Mouse (Mus musculus) heart, postnatal 25 days (tissue): ENCODE data around the gene Tmprss12. TPM values are rescaled to one million over a fixed set of nuclear protein-coding genes. Genes with fewer than 3 reads are reported as not detected.
"Not testable (repeated sequence)": the region's sequence is repeated elsewhere in the genome, so short reads cannot be mapped to it uniquely, and the experiment has no call there.

Source experiments
- DNase-seq: peaks from one replicate; pipeline ENCODE4 v3.0.0; 2022; ENCODE audit warnings: low spot score
- intact Hi-C: fragments of 180-260 bp; cut with DNase I; formaldehyde crosslinking; loops from one replicate; pipeline ENCODE4 v1.15.1; 2025
- total RNA-seq, 2 experiments: library from RNA; stranded (reverse); gene quantifications; 2 replicates each; pipeline ENCODE4 v1.2.3; 2021

Gene Tmprss12
- not detected for total RNA-seq

DNA sequence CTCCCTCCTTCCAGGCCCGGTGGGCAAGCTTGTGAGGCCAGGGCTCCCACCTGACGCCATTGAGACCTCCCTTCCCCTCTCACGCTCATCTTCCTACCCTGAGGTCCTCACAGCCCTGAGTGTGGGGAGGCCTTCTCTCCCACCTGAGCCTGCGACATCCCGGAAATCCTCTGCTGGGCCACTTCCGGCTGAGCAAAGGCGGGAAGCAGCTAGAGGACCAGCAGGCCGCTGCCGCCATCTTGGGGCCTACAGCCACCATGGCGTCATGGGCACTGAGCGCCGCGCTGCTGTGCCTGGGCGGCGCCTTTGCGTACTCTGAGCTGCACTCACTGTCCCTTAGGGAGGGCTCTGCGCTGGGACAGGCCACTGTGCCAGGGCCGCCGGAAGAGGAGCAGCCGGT, at the start of gene Tmprss12:
Gene Tmprss12, plus strand, starts transcription at position 212 of the 400 bp plus-strand sequence.
- DNase-seq = no peak
- intact Hi-C loops = no loop called here

DNA sequence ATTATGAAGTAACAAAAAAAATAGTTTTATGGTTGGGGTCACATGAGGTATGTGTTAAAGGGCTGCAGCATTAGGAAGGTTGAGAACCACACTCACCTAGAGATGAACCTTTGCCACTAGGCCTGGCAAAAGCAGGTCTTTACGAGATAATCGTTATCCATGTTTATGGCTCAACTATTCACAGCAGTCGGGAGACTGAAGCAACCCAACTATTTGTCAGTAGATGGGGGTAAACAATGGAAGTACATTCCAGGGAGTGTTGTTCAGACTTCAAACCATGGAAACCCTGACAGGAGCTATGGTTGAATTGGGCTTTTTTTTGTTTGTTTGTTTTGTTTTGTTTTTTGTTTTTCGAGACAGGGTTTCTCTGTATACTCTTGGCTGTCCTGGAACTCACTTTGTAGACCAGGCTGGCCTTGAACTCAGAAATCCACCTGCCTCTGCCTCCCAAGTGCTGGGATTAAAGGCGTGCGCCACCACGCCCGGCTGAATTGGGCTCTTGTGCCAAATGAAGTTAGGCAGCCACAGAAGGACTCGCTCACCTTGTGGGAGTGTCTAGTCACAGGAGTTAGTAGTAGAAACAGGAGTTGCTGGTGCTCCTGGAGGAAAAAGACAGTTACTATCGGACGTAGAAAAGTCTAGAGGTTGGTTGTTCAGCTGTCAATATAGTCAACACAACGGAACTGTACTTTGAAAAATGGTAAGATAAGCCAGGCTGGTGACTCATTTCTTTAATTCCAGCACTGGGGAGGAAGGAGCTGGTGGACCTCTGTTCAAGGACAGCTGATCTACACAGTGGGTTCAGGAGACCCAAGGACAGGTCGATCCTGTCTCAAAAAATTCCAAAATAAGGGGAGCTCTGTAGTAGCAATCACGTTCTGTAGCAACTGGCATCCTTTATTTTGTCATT, 48.8 kb upstream of the Tmprss12 start:
- intact Hi-C loops = no loop called here
- no peak for DNase-seq

GRCm38 (mm10) chr15:100235208-100235965, 45.2 kb upstream of the Tmprss12 start:
- intact Hi-C loops = no loop called here
- no peak for DNase-seq

- no peak for DNase-seq
- intact Hi-C loops = no loop called here
Measured at GRCm38 (mm10) chr15:100236952-100237351, 43.7 kb upstream of the Tmprss12 start.

DNA sequence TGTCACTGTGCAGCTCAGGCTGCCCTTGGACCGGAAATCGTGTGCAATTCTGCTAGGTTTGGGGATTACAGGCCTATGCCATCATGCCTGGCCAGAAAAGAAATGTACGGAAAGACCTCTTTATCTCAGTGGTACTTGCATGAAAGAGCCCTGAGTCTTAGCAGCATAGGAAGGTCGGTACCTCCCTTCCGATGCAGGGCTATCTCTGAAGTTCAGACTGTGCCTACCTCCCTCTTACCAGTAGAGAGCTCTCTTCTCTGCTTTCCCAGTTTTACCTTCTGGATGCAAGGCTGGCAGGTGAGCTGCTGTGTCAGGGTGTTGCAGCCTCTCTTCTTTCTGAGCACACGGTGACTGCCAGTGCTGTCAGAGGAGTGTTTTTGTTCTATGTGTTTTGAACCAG, 38.9 kb upstream of the Tmprss12 start:
- no peak for DNase-seq
- intact Hi-C loops = no loop called here

DNA sequence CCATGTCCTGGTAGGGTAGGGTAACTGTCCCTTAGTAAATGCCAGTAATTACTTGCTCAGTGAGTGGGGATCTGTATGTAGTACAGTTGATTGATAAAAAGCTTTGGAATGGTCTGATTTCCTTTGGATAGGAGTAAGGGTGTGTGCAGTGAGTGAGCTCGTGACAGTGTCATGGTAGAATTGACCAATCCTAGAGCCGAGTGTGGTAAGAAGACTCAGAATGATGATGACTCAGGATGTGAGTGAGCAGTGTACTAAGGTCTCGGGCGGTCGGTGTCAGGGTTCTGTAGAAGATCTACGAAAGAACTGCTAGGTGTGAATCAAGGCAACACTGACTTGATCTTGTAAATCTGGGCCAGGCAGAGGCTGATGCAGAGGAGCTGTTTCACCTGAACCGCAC, 34.7 kb upstream of the Tmprss12 start:
- no peak for DNase-seq
- intact Hi-C loops = no loop called here

- intact Hi-C loops = no loop called here
- no peak for DNase-seq
Measured at GRCm38 (mm10) chr15:100247296-100247695, 33.3 kb upstream of the Tmprss12 start.

DNA sequence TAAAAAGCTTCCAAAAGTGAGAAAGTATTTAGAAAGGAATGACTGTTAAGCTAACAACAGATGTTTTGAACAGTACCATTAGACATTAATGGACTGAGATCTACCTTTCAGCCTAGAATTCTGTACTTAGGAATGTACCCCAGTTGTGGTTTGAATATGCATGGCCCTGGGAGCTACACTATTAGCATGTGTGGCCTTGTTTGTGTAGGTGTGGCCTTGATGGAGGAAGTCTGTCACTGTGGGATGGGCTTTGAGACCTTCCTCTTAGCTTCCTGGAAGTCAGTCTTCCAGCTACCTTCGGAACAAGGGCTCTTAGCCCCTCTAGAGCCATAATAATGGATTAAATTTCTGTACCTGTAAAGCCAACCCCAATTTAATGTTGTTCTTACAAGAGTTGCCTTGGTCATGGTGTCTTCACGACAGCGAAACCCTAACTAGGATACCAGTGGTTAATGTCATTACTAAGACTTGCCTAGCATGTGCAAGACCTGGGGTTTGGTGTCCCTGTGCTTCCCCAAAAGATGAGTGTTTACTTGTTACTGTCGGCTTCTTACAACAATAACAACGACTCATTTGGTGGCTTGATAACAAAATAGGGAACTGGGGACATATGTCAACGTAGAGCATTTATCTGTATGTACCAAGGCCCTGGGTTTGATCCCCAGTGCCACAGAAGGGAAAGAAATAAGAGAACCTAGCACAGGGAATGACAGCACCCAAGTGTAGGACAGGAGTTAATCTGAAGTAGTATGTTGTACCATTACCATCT, 31.8 kb upstream of the Tmprss12 start:
- intact Hi-C loops = no loop called here

DNA sequence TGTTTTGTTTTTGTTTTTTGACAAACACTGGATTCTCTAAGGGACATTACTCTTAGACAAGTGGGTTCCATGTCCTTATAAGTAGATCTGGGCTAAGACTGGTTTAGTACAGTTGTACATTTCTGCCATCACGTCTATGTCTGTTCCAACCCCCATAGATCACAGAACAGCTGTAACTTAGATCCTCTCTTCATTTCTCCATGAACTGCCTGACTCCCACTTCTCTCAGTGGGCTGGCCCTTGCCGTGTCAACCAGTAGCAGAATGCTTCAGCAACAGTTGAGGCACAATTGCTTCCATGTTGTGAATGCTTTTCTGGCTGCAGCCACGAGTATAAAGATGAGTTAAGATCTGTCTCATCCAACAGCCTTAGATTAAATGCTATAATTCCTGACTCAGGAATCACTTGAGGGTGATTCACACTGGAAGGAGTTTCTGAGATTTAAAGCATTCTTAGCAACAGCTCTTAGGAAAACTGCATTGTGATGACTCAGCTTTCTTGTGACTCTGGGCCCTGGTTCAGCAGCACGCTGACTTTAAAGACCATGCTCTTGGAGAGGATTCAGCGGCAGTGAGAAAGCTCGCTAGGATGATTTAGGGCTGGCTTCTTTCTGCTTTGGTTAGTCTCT, 29.4 kb upstream of the Tmprss12 start:
- intact Hi-C loops = no loop called here

More for the DNA sequence above, 31.8 kb upstream of the Tmprss12 start:
- DNase-seq = no peak

DNA sequence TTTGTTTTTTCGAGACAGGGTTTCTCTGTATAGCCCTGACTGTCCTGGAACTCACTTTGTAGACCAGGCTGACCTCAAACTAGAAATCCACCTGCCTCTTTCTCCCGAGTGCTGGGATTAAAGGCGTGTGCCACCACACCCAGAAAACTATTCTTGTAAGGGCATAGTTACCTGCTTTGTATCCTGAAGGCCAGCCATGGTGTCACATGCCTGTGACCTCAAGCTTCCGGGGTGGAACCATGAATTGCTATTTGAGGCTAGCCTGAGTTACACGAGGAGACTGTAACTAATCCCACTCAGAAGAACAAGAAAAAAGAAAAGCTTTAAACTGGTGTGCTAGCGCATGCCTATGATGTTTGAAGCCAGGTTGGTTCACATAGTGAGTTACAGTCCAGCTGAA, 24.3 kb upstream of the Tmprss12 start:
- no peak for DNase-seq
- intact Hi-C loops = no loop called here

More for the DNA sequence above, 29.4 kb upstream of the Tmprss12 start:
- DNase-seq = no peak

GRCm38 (mm10) chr15:100257305-100257704, 23.3 kb upstream of the Tmprss12 start:
- intact Hi-C loops = no loop called here
- no peak for DNase-seq

GRCm38 (mm10) chr15:100258646-100259425, 21.8 kb upstream of the Tmprss12 start:
- DNase-seq = no peak
- intact Hi-C loops = no loop called here

GRCm38 (mm10) chr15:100260351-100260750, 20.3 kb upstream of the Tmprss12 start:
- intact Hi-C loops = loop anchor here (5.0 kb wide), 1 partner anchor 197 kb away; no protein-coding TSS in a partner anchor
- not testable (repeated sequence) for DNase-seq

DNA sequence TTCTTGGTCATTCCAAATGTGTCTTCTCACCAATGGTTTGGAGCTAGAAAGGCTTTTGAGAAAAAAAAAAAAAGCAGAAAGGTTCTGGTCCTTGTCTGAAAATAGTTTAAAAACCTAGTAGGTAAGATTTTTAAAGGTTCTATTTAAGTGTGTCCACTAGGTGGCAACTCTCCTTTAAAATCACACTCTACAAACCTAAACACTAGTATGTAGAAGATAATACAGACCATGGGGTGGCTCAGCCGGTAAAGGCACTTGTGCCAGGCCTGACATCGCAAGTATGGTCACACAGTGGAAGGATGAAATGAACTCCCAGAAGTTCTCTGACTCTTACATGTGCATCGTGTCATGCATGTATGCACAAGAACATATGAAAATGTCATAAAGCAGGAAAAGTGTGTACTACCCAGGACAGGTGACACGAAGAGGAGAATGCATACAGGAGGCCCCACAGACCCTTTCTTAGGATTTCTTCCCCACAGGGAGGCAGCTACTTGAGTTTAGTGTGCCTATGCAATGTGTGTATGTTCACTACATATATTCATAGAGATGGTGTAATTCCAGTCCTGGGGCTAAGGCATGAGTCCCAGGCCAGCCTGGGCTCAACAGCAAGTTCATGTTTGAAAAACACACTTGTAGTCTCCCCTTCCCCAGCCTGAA, 17.3 kb upstream of the Tmprss12 start:
- no peak for DNase-seq
- intact Hi-C loops = loop anchor here (2.0 to 5.0 kb wide), 2 partner anchors 111 to 194 kb away; no protein-coding TSS in a partner anchor

- DNase-seq = no peak
- intact Hi-C loops = loop anchor here (5.0 kb wide), 1 partner anchor 57 kb away; no protein-coding TSS in a partner anchor
Measured at GRCm38 (mm10) chr15:100265586-100266325, 14.9 kb upstream of the Tmprss12 start.

DNA sequence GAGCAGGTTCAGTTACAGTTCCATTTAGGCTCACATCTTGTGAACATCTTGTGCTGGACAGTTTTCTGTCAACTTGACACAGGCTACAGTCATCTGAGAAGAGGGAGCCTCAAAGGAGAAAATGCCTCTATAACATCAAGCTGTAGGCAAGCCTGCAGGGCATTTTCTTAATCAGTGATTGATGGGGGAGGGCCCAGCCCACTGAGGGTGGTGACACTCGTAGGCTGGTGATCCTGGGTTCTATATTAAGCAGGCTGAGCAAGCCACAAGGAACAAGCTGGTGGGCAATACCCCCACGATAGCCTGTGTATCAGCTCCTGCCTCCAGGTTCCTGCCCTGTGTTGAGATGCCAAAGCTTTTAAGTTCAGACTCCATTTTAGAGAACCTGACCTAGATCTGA, 11.7 kb upstream of the Tmprss12 start:
- DNase-seq = no peak
- intact Hi-C loops = loop anchor here (5.0 kb wide), 1 partner anchor 53 kb away; no protein-coding TSS in a partner anchor

- DNase-seq = no peak
- intact Hi-C loops = loop anchor here (5.0 kb wide), 1 partner anchor 53 kb away; no protein-coding TSS in a partner anchor
Measured at GRCm38 (mm10) chr15:100269776-100270175, 10.9 kb upstream of the Tmprss12 start.
